Mouse (Mus musculus): ENCODE data around the gene Aagab. TPM values are rescaled to one million over a fixed set of nuclear protein-coding genes. Genes with fewer than 3 reads are reported as not detected.

Gene Aagab
- polyA plus RNA-seq, 1 experiment from 2014 or later, result 27.5 TPM

DNA sequence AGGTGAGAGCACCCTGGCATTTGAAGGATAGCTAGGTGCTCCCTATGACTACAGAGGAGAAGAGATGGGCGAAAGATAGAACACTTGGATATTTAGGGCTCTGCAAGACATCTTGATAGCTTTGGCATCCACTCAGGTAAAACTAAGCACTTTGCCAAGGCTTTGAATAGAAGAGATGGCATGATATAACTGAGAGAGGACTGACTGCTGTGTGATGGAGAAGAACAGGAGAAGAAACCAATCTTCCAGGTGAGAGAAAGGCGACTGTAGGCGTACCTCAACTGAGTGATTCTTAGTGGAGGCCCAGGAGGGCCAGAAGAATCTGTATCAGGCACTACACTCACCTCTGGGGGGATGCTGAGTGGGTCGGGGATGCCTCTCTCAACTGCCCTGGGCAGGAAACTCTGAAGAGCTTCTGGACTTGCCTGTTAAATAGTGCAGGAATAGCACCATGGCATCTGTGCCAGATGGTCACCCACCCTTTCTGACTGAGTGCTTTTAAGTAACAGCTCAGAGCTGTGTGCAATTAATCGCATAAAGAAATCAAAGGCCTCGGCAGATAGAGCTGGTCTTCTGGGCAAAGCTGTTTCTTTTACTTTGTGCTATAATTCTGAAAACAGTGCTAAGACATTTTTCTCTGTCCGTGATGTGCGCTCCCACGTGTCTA is 22.8 kb downstream of the Aagab start:
- no peak for ATAC-seq (ENCODE audit: borderline replicate concordance, extremely low read depth, low FRiP score, low TSS enrichment)
- 84% methylated on average over 9 of the region's 9 CpGs for WGBS
- Histone ChIP-seq H3K4me1 (no peaks in the 10 kb centered on the region), H3K9ac (no peak overlapping the region), H3K36me3 (peaks cover 8% of the 10 kb centered on the region; the same call in 1 of the 2 replicates), H3K4me3 (no peak overlapping the region), H3K4me2 (no peak overlapping the region), H3K27me3 (no peaks in the 10 kb centered on the region), H3K9me3 (no peaks in the 10 kb centered on the region), H3K27ac (no peak overlapping the region)

GRCm38 (mm10) chr9:63632045-63632444 is 29.6 kb downstream of the Aagab start:
- Histone ChIP-seq H3K4me2 (no peak overlapping the region), H3K36me3 (0 out of 2 replicates have a peak, but pooled peaks cover 9% of the 10 kb centered on the region), H3K9ac (no peak overlapping the region), H3K4me3 (no peak overlapping the region), H3K27ac (no peak overlapping the region), H3K9me3 (no peaks in the 10 kb centered on the region), H3K27me3 (no peaks in the 10 kb centered on the region), H3K4me1 (peaks cover 10% of the 10 kb centered on the region)
- WGBS, result 89% methylated on average over 4 of the region's 4 CpGs
- no peak for ATAC-seq (ENCODE audit: borderline replicate concordance, extremely low read depth, low FRiP score, low TSS enrichment)

DNA sequence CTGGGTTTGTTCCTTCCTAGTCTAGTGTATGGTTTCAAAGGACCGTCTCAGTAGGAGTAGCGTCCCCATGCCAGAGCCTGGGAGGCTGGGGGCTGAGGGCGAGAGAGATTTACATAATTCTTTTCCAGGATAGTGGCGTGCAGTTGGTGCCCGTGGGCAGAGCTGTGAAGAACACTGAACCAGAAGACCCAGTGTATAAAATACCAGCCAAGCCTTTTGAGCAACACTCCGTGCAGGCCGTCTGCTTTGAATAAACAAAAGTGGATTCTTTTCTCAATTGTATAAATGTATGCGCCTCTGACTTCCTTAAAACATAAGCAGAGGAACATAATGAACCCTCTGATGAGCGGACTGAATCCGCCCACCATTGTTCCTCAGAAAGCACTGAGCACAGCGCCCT is 30.5 kb downstream of the Aagab start:
- WGBS, result 41% methylated on average over 11 of the region's 11 CpGs
- no peaks in the 10 kb centered on the region for H3K9me3 ChIP-seq
- H3K9ac ChIP-seq, result no peak overlapping the region
- H3K27ac ChIP-seq, result peak overlapping the region; percentile 55
- ATAC-seq (ENCODE audit: borderline replicate concordance, extremely low read depth, low FRiP score, low TSS enrichment), result peak; percentile 35; the same call in 1 of the 2 replicates
- H3K36me3 ChIP-seq, result 0 out of 2 replicates have a peak, but pooled peaks cover 9% of the 10 kb centered on the region
- H3K4me2 ChIP-seq, result peak overlapping the region; percentile 29
- H3K4me1 ChIP-seq, result peaks cover 10% of the 10 kb centered on the region
- H3K4me3 ChIP-seq, result no peak overlapping the region
- no peaks in the 10 kb centered on the region for H3K27me3 ChIP-seq

DNA sequence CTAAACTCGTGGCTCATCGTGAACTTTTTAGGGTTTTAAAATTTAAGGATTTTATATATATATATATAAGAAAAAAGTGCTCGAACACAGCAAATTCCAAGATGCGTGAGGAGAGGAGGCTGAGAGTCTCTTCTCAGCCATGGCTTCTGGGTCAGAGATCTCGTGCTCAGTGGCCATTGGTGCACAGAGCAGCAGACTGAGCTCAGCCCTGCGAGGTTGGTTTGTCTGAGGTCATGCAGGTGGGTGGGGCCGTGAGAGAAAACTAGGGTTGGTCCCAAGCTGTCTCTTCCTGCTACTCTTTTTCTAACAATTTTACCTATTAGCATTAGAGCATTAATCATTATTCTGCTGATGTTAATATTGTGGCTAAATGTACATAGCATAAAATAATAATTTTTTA is 30.9 kb downstream of the Aagab start:
- no peak overlapping the region for H3K9ac ChIP-seq
- peak overlapping the region; percentile 29 for H3K4me2 ChIP-seq
- WGBS, result 55% methylated on average over 7 of the region's 7 CpGs
- H3K36me3 ChIP-seq, result 0 out of 2 replicates have a peak, but pooled peaks cover 9% of the 10 kb centered on the region
- H3K9me3 ChIP-seq, result no peaks in the 10 kb centered on the region
- ATAC-seq (ENCODE audit: borderline replicate concordance, extremely low read depth, low FRiP score, low TSS enrichment), result no peak
- no peak overlapping the region for H3K4me3 ChIP-seq
- no peaks in the 10 kb centered on the region for H3K27me3 ChIP-seq
- H3K27ac ChIP-seq, result peak overlapping the region; percentile 11; the same call in 1 of the 2 replicates
- peaks cover 10% of the 10 kb centered on the region for H3K4me1 ChIP-seq

DNA sequence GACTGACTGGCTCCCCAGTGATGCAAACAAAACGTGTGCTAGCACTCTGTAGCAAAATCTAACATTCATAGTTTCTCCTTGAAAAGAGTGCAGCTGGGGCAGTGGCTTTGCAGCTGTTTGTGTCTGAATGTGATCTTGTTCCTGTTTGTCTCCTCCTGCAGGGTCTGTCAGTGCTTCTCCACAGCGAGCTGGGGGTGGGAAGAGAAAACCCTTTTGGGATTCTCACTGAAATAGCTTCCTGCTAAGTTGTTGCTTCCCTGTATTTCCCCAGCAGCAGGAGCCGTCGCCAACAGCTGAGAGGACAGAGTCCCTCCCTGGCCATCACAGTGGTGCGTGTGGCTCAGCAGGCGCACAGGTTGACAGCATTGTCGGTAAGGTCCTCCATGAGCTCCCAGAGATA is 33.7 kb downstream of the Aagab start:
- peaks cover 10% of the 10 kb centered on the region for H3K4me1 ChIP-seq
- H3K9me3 ChIP-seq, result no peaks in the 10 kb centered on the region
- peaks cover 18% of the 10 kb centered on the region; the same call in 1 of the 2 replicates for H3K36me3 ChIP-seq
- no peak for ATAC-seq (ENCODE audit: borderline replicate concordance, extremely low read depth, low FRiP score, low TSS enrichment)
- H3K9ac ChIP-seq, result no peak overlapping the region
- no peak overlapping the region for H3K27ac ChIP-seq
- no peak overlapping the region for H3K4me2 ChIP-seq
- no peaks in the 10 kb centered on the region for H3K27me3 ChIP-seq
- WGBS, result 68% methylated on average over 7 of the region's 7 CpGs
- no peak overlapping the region for H3K4me3 ChIP-seq

- H3K36me3 ChIP-seq, result peaks cover 19% of the 10 kb centered on the region
- WGBS, result 88% methylated on average over 4 of the region's 4 CpGs
These were observed 39.7 kb downstream of the Aagab start for GRCm38 (mm10) chr9:63641983-63642646.

DNA sequence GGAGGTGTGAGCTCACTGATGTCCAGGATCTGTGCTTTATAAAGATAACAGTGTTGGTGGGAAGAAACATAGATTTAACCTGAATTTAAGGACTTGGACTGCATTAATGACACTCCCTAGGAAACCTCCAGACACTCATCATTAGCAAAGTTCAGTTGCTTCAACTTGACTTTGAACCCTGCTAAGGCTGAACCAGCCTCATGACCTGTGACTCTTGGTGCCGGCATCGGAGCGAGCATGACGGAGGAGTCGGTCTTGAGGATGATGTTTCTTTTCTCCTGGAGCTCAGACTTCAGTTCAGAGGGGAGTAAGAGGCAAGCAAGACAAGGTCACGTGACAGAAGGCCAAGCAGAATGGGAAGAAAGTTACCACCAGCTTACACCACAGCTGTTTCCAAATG is 41.6 kb downstream of the Aagab start:
- H3K27ac ChIP-seq, result no peak overlapping the region
- H3K4me1 ChIP-seq, result no peaks in the 10 kb centered on the region
- ATAC-seq (ENCODE audit: borderline replicate concordance, extremely low read depth, low FRiP score, low TSS enrichment), result no peak
- WGBS, result 88% methylated on average over 6 of the region's 6 CpGs
- H3K4me3 ChIP-seq, result no peak overlapping the region
- no peak overlapping the region for H3K4me2 ChIP-seq
- H3K9ac ChIP-seq, result no peak overlapping the region
- no peaks in the 10 kb centered on the region for H3K27me3 ChIP-seq
- H3K36me3 ChIP-seq, result peaks cover 27% of the 10 kb centered on the region
- no peaks in the 10 kb centered on the region for H3K9me3 ChIP-seq

More at GRCm38 (mm10) chr9:63641983-63642646, 39.7 kb downstream of the Aagab start:
- Histone ChIP-seq H3K4me3 (no peak overlapping the region), H3K27me3 (no peaks in the 10 kb centered on the region), H3K27ac (no peak overlapping the region), H3K4me2 (no peak overlapping the region), H3K9ac (no peak overlapping the region), H3K9me3 (no peaks in the 10 kb centered on the region), H3K4me1 (no peaks in the 10 kb centered on the region)
- ATAC-seq (ENCODE audit: borderline replicate concordance, extremely low read depth, low FRiP score, low TSS enrichment), result no peak

GRCm38 (mm10) chr9:63645084-63645483 is 42.6 kb downstream of the Aagab start:
- Histone ChIP-seq H3K27ac (no peak overlapping the region), H3K36me3 (peaks cover 32% of the 10 kb centered on the region), H3K4me3 (no peak overlapping the region), H3K9me3 (no peaks in the 10 kb centered on the region), H3K9ac (no peak overlapping the region), H3K27me3 (no peaks in the 10 kb centered on the region), H3K4me1 (no peaks in the 10 kb centered on the region), H3K4me2 (no peak overlapping the region)
- ATAC-seq (ENCODE audit: borderline replicate concordance, extremely low read depth, low FRiP score, low TSS enrichment), result no peak
- 63% methylated on average over 8 of the region's 8 CpGs for WGBS

GRCm38 (mm10) chr9:63647581-63648519 is 45.4 kb downstream of the Aagab start:
- 74% methylated on average over 9 of the region's 9 CpGs for WGBS
- Histone ChIP-seq H3K4me2 (no peak overlapping the region), H3K9ac (no peak overlapping the region), H3K9me3 (no peaks in the 10 kb centered on the region), H3K4me3 (no peak overlapping the region), H3K27me3 (no peaks in the 10 kb centered on the region), H3K27ac (no peak overlapping the region), H3K4me1 (peaks cover 25% of the 10 kb centered on the region), H3K36me3 (peaks cover 34% of the 10 kb centered on the region)
- no peak for ATAC-seq (ENCODE audit: borderline replicate concordance, extremely low read depth, low FRiP score, low TSS enrichment)

DNA sequence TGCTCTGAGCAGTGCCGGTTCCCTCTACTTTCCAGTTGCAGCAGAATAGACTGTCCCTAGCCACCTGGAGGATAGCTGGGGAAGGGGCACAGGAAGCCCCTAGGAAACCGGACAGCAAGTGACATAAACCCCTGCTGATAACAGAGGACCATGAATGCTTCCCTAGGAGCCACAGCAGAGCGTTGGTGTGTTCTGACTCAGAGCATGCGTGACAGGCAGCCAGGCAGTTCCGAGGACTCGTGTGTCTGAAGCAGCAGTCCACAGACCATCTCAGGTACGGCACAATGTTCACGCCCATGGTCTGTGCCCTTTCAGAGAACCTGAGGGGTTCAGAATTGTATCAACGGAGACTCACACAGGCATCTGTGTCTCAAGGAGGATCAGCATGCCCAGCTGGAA is 46.1 kb downstream of the Aagab start:
- Histone ChIP-seq H3K27ac (no peak overlapping the region), H3K9ac (no peak overlapping the region), H3K36me3 (peaks cover 39% of the 10 kb centered on the region), H3K27me3 (no peaks in the 10 kb centered on the region), H3K4me2 (no peak overlapping the region), H3K4me1 (peaks cover 32% of the 10 kb centered on the region), H3K4me3 (no peak overlapping the region), H3K9me3 (no peaks in the 10 kb centered on the region)
- 83% methylated on average over 9 of the region's 9 CpGs for WGBS
- no peak for ATAC-seq (ENCODE audit: borderline replicate concordance, extremely low read depth, low FRiP score, low TSS enrichment)

DNA sequence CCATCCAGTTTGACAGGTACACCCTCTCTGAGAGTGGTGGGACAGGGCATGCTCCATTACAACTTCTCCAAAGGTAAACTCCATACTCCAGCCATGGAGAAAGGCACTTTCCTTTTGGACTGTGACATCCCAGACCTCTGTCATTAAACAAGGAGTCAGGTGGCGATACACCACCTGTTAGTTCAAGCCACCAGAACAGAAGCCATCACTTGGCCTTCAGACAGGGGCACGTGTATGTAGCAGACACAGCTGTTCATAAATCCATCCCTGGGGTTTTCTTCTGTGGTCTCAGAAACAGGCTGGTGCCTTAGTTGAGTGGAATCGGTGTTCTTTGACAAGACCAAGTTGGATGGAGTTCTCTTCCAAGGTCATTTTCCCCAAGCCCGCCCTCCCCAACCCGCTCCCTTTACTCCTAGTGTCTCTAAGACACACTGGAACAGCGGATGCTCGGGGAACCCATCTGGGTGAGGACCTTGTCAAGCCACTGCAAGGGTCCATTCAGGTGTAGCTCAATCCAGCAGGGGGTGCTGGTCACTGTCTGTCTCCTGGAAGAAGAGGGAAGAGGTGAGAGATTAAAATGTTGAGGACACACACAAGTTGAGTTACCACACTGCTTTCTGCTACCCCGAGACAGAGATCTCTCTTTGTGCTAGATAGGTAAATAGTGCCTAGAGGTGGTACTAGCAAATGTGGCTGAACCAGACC is 47.5 kb downstream of the Aagab start:
- Histone ChIP-seq H3K4me3 (no peak overlapping the region), H3K4me1 (peaks cover 46% of the 10 kb centered on the region), H3K27ac (no peak overlapping the region), H3K9ac (no peak overlapping the region), H3K9me3 (no peaks in the 10 kb centered on the region), H3K36me3 (peaks cover 43% of the 10 kb centered on the region), H3K27me3 (no peaks in the 10 kb centered on the region), H3K4me2 (no peak overlapping the region)
- WGBS, result 78% methylated on average over 8 of the region's 8 CpGs
- no peak for ATAC-seq (ENCODE audit: borderline replicate concordance, extremely low read depth, low FRiP score, low TSS enrichment)
